Mouse (Mus musculus) brain, adult 2 months (tissue): ENCODE results near the gene Coq8b.

Experiments used
- DNase-seq: peaks from one replicate; pipeline ENCODE4 v3.0.0; 2011; ENCODE audit warnings: low read depth, low spot score

Gene Coq8b

GRCm38 (mm10) chr7:27271423-27271822 lies 38.6 kb downstream of the Coq8b start:
- no peak for DNase-seq

- peak; percentile 59 for DNase-seq
These were observed 41.0 kb downstream of the Coq8b start for GRCm38 (mm10) chr7:27273739-27274351.

GRCm38 (mm10) chr7:27274916-27275315 lies 42.1 kb downstream of the Coq8b start:
- DNase-seq = no peak

GRCm38 (mm10) chr7:27276021-27276420 lies 43.2 kb downstream of the Coq8b start:
- DNase-seq = no peak

- DNase-seq = peak; percentile 38
These were observed 44.4 kb downstream of the Coq8b start for GRCm38 (mm10) chr7:27277191-27277590.

GRCm38 (mm10) chr7:27281717-27282116 lies 48.9 kb downstream of the Coq8b start:
- no peak for DNase-seq

- no peak for DNase-seq
These were observed 49.4 kb downstream of the Coq8b start for GRCm38 (mm10) chr7:27282225-27282624.

GRCm38 (mm10) chr7:27284865-27285697 lies 52.3 kb downstream of the Coq8b start:
- DNase-seq = peak; percentile 44

GRCm38 (mm10) chr7:27285698-27286066 lies 52.9 kb downstream of the Coq8b start:
- DNase-seq = peak; percentile 80

- DNase-seq = no peak
These were observed 55.9 kb downstream of the Coq8b start for GRCm38 (mm10) chr7:27288732-27289131.

- DNase-seq = no peak
These were observed 57.7 kb downstream of the Coq8b start for GRCm38 (mm10) chr7:27290555-27290954.

GRCm38 (mm10) chr7:27291795-27292466 lies 59.1 kb downstream of the Coq8b start:
- peak; percentile 79 for DNase-seq

GRCm38 (mm10) chr7:27295956-27296355 lies 63.1 kb downstream of the Coq8b start:
- no peak for DNase-seq

- DNase-seq = no peak
These were observed 63.7 kb downstream of the Coq8b start for GRCm38 (mm10) chr7:27296518-27296917.

GRCm38 (mm10) chr7:27298033-27298610 lies 65.3 kb downstream of the Coq8b start:
- no peak for DNase-seq

- DNase-seq = peak; percentile 57
These were observed 66.0 kb downstream of the Coq8b start for GRCm38 (mm10) chr7:27298816-27299215.

GRCm38 (mm10) chr7:27300351-27300750 lies 67.5 kb downstream of the Coq8b start:
- DNase-seq = no peak

GRCm38 (mm10) chr7:27300801-27301200 lies 68.0 kb downstream of the Coq8b start:
- peak; percentile 65 for DNase-seq

- DNase-seq = peak; percentile 80
These were observed 69.3 kb downstream of the Coq8b start for GRCm38 (mm10) chr7:27302172-27302571.

- DNase-seq = no peak
These were observed 72.4 kb downstream of the Coq8b start for GRCm38 (mm10) chr7:27305091-27305730.
